Comparison of ENCODE assay signal across 8 mouse cellular contexts in the genomic region with DNA sequence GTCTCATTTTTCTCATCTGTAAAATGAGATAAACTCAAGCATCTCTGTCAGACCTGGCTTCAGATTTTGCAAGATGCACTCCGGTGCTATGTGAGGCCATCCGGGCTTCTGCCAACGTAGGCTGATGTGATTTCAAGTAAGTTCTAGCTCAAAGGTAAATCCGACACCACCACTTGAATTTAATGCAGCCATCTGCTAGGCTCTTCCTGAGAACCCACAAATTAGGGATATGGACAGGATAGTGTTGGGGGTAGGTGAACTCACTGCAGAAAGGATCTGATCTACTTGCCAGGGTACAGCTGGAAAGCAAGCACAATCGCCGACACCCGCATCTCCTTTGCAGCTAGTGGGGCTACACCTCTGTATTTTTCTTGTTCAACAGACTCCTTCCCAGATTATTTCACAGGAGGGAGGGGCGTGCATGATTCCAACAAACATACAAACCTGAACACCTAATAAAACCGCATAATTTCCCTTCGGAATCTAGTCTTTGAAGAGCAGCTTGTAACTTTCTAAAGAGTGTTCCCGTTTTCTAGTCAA. TPM values are rescaled to one million over a fixed set of nuclear protein-coding genes. Genes with fewer than 3 reads are reported as not detected.
A peak's percentile ranks its signal among the peaks of the same experiment; 100 is the strongest.
DNase-seq lines count a peak whose midpoint lies in the region; ATAC-seq and TF ChIP-seq lines count a peak whose summit lies in the region.

No protein-coding gene starts in this region.

- H3K9ac ChIP-seq in limb, embryonic 11.5 days (ENCODE audit: low read length), result peak overlapping the region; percentile 91

- H3K27ac ChIP-seq in spleen, adult 2 months (ENCODE audit: insufficient read depth, low read length), result no peak overlapping the region
- H3K27ac ChIP-seq in limb, embryonic 11.5 days (replicated peaks; ENCODE audit: low read depth, low read length), result no peak overlapping the region; the same call in 1 of the 2 replicates
- no peak overlapping the region for H3K27ac ChIP-seq in small intestine, adult 2 months (ENCODE audit: insufficient read depth, low read depth, low read length)

- TF ChIP-seq POLR2A in spleen, adult 2 months (IDR thresholded peaks at IDR 0.05; ENCODE audit: low read depth, low read length), result no peak
- TF ChIP-seq POLR2A in small intestine, adult 2 months (IDR thresholded peaks at IDR 0.05; ENCODE audit: low read depth, low read length), result no peak

- no peak for TF ChIP-seq CTCF in spleen, adult 2 months (IDR thresholded peaks at IDR 0.05; ENCODE audit: extremely low read depth, insufficient read depth, insufficient read length, insufficient replicate concordance)
- no peak for TF ChIP-seq CTCF in small intestine, adult 2 months (IDR thresholded peaks at IDR 0.05; ENCODE audit: extremely low read depth, insufficient read length, insufficient replicate concordance, low read depth, low read length)

- no peaks in the 10 kb centered on the region for H3K27me3 ChIP-seq in spleen, adult 2 months (ENCODE audit: control insufficient read depth, insufficient read depth, low read length)
- H3K27me3 ChIP-seq in limb, embryonic 11.5 days (ENCODE audit: control insufficient read depth, insufficient read depth, low read length), result no peaks in the 10 kb centered on the region
- H3K27me3 ChIP-seq in small intestine, adult 2 months (ENCODE audit: control insufficient read depth, insufficient read depth, low read length), result no peaks in the 10 kb centered on the region

- peaks cover 18% of the 10 kb centered on the region for H3K36me3 ChIP-seq in spleen, adult 2 months (ENCODE audit: control insufficient read depth, insufficient read depth, low read length)
- H3K36me3 ChIP-seq in limb, embryonic 11.5 days (ENCODE audit: control insufficient read depth, insufficient read depth, low read length), result peaks cover 16% of the 10 kb centered on the region
- peaks cover 21% of the 10 kb centered on the region for H3K36me3 ChIP-seq in small intestine, adult 2 months (ENCODE audit: control insufficient read depth, insufficient read depth, low read length)

- 18% methylated on average over 11 of the region's 11 CpGs for WGBS in spleen, adult 2 months
- 9% methylated on average over 11 of the region's 11 CpGs for whole genome bisulfite sequencing in limb, embryonic 11.5 days
- WGBS in small intestine, adult 2 months, result 7% methylated on average over 11 of the region's 11 CpGs

- peak overlapping the region; percentile 73 for H3K4me2 ChIP-seq in limb, embryonic 11.5 days (ENCODE audit: low read depth, severe bottlenecking)

- H3K9me3 ChIP-seq in limb, embryonic 11.5 days (ENCODE audit: control insufficient read depth, low read length), result no peaks in the 10 kb centered on the region

- peak; percentile 33 for DNase-seq in adrenal gland, postnatal 10 days
- DNase-seq in adrenal gland, adult 2 months, result no peak
- no peak for DNase-seq in spleen, adult 2 months (ENCODE audit: low read depth in 1 of 2, low spot score in 2 of 2)
- no peak for DNase-seq in spleen, adult 12 weeks (ENCODE audit: low spot score)
- no peak for DNase-seq in limb, embryonic 11.5 days (ENCODE audit: low spot score)
- DNase-seq in thymus, adult 18-20 months, result no peak
- no peak for DNase-seq in frontal cortex, postnatal 14 days (ENCODE audit: low spot score in 2 of 2)

- ATAC-seq in limb, embryonic 11.5 days (ENCODE audit: insufficient number of reproducible peaks, low FRiP score, low TSS enrichment, low read depth), result peak; percentile 33

- H3K4me3 ChIP-seq in spleen, adult 2 months (ENCODE audit: extremely low read depth, insufficient read depth, insufficient read length), result peak overlapping the region; percentile 92
- peak overlapping the region; percentile 67 for H3K4me3 ChIP-seq in limb, embryonic 11.5 days (ENCODE audit: low read depth, low read length)
- peak overlapping the region; percentile 89 for H3K4me3 ChIP-seq in small intestine, adult 2 months (ENCODE audit: low read depth, low read length)

- H3K4me1 ChIP-seq in spleen, adult 2 months (ENCODE audit: control insufficient read depth, insufficient read depth, insufficient read length), result peaks cover 6% of the 10 kb centered on the region; the same call in 1 of the 2 replicates
- peaks cover 2% of the 10 kb centered on the region; the same call in 1 of the 2 replicates for H3K4me1 ChIP-seq in limb, embryonic 11.5 days (ENCODE audit: control insufficient read depth, insufficient read depth, low read length)
- H3K4me1 ChIP-seq in small intestine, adult 2 months (ENCODE audit: control insufficient read depth, insufficient read depth, insufficient read length, low read length), result peaks cover 8% of the 10 kb centered on the region; the same call in 1 of the 2 replicates

RNA-seq across cellular contexts. Expression of gene Ssrp1, which starts 0.5 kb away (rescaled TPM):
- 100 to 1,000 TPM; 111 to 125 TPM for total RNA-seq in adrenal gland, postnatal 10 days (2021)
- 100 to 1,000 TPM; 105 to 125 TPM for total RNA-seq in adrenal gland, adult 2 months (2021)
- polyA plus RNA-seq in adrenal gland, adult 2 months (2012; rRNA removed), result 78.7 and 92.2 TPM in 2 replicates
- 105 and 129 TPM in 2 replicates for polyA plus RNA-seq in spleen, adult 2 months (2012; rRNA removed)
- 409 and 418 TPM in 2 replicates for polyA plus RNA-seq in limb, embryonic 11.5 days (2014; fragmentation: Nextera tagmentation; extraction: Ambion mirVana)
- polyA plus RNA-seq in small intestine, adult 2 months (2012; rRNA removed), result 27.0 and 47.2 TPM in 2 replicates

RNA-seq across cellular contexts. Expression of gene P2rx3, which starts 0.7 kb away (rescaled TPM):
- 1 to 10 TPM in 1 of 2 experiments, under 1 TPM in 1; 0.66 to 1.0 TPM for total RNA-seq in adrenal gland, postnatal 10 days (2021)
- total RNA-seq in adrenal gland, adult 2 months (2021), result 1 to 10 TPM; 1.1 to 1.4 TPM
- 0.54 and 0.83 TPM in 2 replicates for polyA plus RNA-seq in adrenal gland, adult 2 months (2012; rRNA removed)
- 0.20 and 0.28 TPM in 2 replicates for polyA plus RNA-seq in spleen, adult 2 months (2012; rRNA removed)
- polyA plus RNA-seq in limb, embryonic 11.5 days (2014; fragmentation: Nextera tagmentation; extraction: Ambion mirVana), result 0.76 and 1.4 TPM in 2 replicates
- polyA plus RNA-seq in small intestine, adult 2 months (2012; rRNA removed), result 0.16 and 0.17 TPM in 2 replicates

RNA-seq across cellular contexts. Expression of gene Tnks1bp1, which starts 11.2 kb away (rescaled TPM):
- total RNA-seq in adrenal gland, postnatal 10 days (2021), result 100 to 1,000 TPM; 102 to 111 TPM
- 100 to 1,000 TPM in 1 of 2 experiments, 10 to 100 TPM in 1; 87.8 to 114 TPM for total RNA-seq in adrenal gland, adult 2 months (2021)
- 66.5 and 78.9 TPM in 2 replicates for polyA plus RNA-seq in adrenal gland, adult 2 months (2012; rRNA removed)
- polyA plus RNA-seq in spleen, adult 2 months (2012; rRNA removed), result 20.3 and 25.0 TPM in 2 replicates
- 6.7 and 7.0 TPM in 2 replicates for polyA plus RNA-seq in limb, embryonic 11.5 days (2014; fragmentation: Nextera tagmentation; extraction: Ambion mirVana)
- polyA plus RNA-seq in small intestine, adult 2 months (2012; rRNA removed), result 29.6 and 36.9 TPM in 2 replicates

RNA-seq across cellular contexts. Expression of gene Prg3, which starts 48.6 kb away (rescaled TPM):
- under 1 TPM; 0.48 to 0.73 TPM for total RNA-seq in adrenal gland, postnatal 10 days (2021)
- total RNA-seq in adrenal gland, adult 2 months (2021), result not detected
- polyA plus RNA-seq in adrenal gland, adult 2 months (2012; rRNA removed), result not detected in 2 replicates
- 3.7 and 5.0 TPM in 2 replicates for polyA plus RNA-seq in spleen, adult 2 months (2012; rRNA removed)
- polyA plus RNA-seq in limb, embryonic 11.5 days (2014; fragmentation: Nextera tagmentation; extraction: Ambion mirVana), result not detected in 2 replicates
- polyA plus RNA-seq in small intestine, adult 2 months (2012; rRNA removed), result not detected in 2 replicates

RNA-seq across cellular contexts. Expression of gene Prg2, which starts 56.3 kb away (rescaled TPM):
- total RNA-seq in adrenal gland, postnatal 10 days (2021), result 10 to 100 TPM in 1 of 2 experiments, 1 to 10 TPM in 1; 5.4 to 14.4 TPM
- total RNA-seq in adrenal gland, adult 2 months (2021), result not detected
- polyA plus RNA-seq in adrenal gland, adult 2 months (2012; rRNA removed), result not detected in 2 replicates
- polyA plus RNA-seq in spleen, adult 2 months (2012; rRNA removed), result 14.5 and 42.2 TPM in 2 replicates
- polyA plus RNA-seq in limb, embryonic 11.5 days (2014; fragmentation: Nextera tagmentation; extraction: Ambion mirVana), result 0.47 and 0.48 TPM in 2 replicates
- polyA plus RNA-seq in small intestine, adult 2 months (2012; rRNA removed), result 0.49 and 1.1 TPM in 2 replicates
